In the genomic region with DNA sequence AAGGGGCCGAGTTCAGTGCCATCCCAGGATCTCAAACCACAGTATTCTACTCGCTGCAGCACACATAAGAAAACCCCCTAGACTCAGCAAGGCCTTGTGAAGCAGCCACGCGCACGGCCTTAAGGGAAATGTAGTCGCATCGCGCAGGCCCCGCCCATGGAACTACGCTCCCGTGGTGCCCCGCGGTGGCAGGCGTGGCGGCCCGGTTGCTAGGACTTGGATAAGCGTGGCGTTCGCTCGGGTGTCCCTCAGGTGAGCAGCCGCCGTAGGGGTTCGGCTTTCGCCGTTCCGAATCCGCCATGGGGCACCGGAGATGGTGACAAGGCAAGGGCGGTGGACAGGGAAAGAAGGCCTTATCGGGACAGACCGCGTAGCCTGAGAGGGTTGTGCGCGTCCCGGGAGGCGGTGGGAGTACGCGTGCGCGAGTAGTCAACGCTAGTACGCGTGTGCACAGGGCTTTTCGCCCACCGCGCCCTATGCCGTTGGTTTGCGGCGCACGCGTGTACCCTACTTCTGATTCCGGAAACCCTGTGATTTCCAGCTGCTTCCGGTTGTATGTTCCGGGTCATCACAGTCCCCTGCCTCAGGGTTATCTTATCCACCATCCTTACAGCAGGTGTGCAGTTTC, we compare ENCODE assay signal across 7 mouse cellular contexts. TPM values are rescaled to one million over a fixed set of nuclear protein-coding genes. Genes with fewer than 3 reads are reported as not detected.
DNase-seq lines count a peak whose midpoint lies in the region; ATAC-seq and TF ChIP-seq lines count a peak whose summit lies in the region.

A gene (plus strand): TSS at position 175 of the 628 bp plus-strand sequence.
A gene (plus strand): TSS at position 183 of the 628 bp plus-strand sequence.

- no peaks in the 10 kb centered on the region; the same call in 1 of the 2 replicates for H3K4me1 ChIP-seq in intestine, postnatal 0 days (replicated peaks; ENCODE audit: control insufficient read depth, insufficient read depth, low read length)
- peaks cover 21% of the 10 kb centered on the region for H3K4me1 ChIP-seq in midbrain, embryonic 12.5 days
- peaks cover 37% of the 10 kb centered on the region for H3K4me1 ChIP-seq in small intestine, adult 2 months (ENCODE audit: control insufficient read depth, insufficient read depth, insufficient read length, low read length)

- intact Hi-C loops in left cerebral cortex, postnatal 4 days (cut with DNase I), result no loop called here

- H3K9ac ChIP-seq in intestine, postnatal 0 days (ENCODE audit: low read depth, low read length), result peak within 1 kb of the TSS; percentile 47
- peak within 1 kb of the TSS; percentile 67 for H3K9ac ChIP-seq in midbrain, embryonic 12.5 days (replicated peaks)

- peak within 1 kb of the TSS; percentile 82 for H3K27ac ChIP-seq in intestine, postnatal 0 days (ENCODE audit: low read depth, low read length)
- peak within 1 kb of the TSS; percentile 82 for H3K27ac ChIP-seq in midbrain, embryonic 12.5 days (replicated peaks)
- peak within 1 kb of the TSS; percentile 97 for H3K27ac ChIP-seq in small intestine, adult 2 months (ENCODE audit: insufficient read depth, low read depth, low read length)

- H3K4me2 ChIP-seq in intestine, postnatal 0 days (replicated peaks; ENCODE audit: low read depth), result peak within 1 kb of the TSS; percentile 69
- peak within 1 kb of the TSS; percentile 88 for H3K4me2 ChIP-seq in midbrain, embryonic 12.5 days (replicated peaks)

- no peaks in the 10 kb centered on the region for H3K27me3 ChIP-seq in intestine, postnatal 0 days (replicated peaks; ENCODE audit: control insufficient read depth, insufficient read depth, low read length)
- H3K27me3 ChIP-seq in midbrain, embryonic 12.5 days, result no peaks in the 10 kb centered on the region
- H3K27me3 ChIP-seq in small intestine, adult 2 months (ENCODE audit: control insufficient read depth, insufficient read depth, low read length), result no peaks in the 10 kb centered on the region

- under 1% methylated on average over 54 of the region's 54 CpGs for WGBS in intestine, postnatal 0 days
- WGBS in midbrain, embryonic 12.5 days, result 0% methylated on average over 54 of the region's 54 CpGs
- WGBS in small intestine, adult 2 months, result under 1% methylated on average over 54 of the region's 54 CpGs

- H3K4me3 ChIP-seq in intestine, postnatal 0 days (ENCODE audit: low read depth, low read length), result peak within 1 kb of the TSS; percentile 69
- H3K4me3 ChIP-seq in midbrain, embryonic 12.5 days, result peak within 1 kb of the TSS; percentile 76
- peak within 1 kb of the TSS; percentile 82 for H3K4me3 ChIP-seq in small intestine, adult 2 months (ENCODE audit: low read depth, low read length)

- peaks cover 18% of the 10 kb centered on the region for H3K36me3 ChIP-seq in intestine, postnatal 0 days (ENCODE audit: control insufficient read depth, insufficient read depth)
- peaks cover 18% of the 10 kb centered on the region for H3K36me3 ChIP-seq in midbrain, embryonic 12.5 days
- H3K36me3 ChIP-seq in small intestine, adult 2 months (ENCODE audit: control insufficient read depth, insufficient read depth, low read length), result peaks cover 10% of the 10 kb centered on the region

- H3K9me3 ChIP-seq in intestine, postnatal 0 days (ENCODE audit: control insufficient read depth), result no peaks in the 10 kb centered on the region
- H3K9me3 ChIP-seq in midbrain, embryonic 12.5 days, result no peaks in the 10 kb centered on the region

- peak; percentile 51; the same call in 1 of the 2 replicates for TF ChIP-seq POLR2A in small intestine, adult 2 months (IDR thresholded peaks at IDR 0.05; ENCODE audit: low read depth, low read length)

- no peak for TF ChIP-seq CTCF in intestine, postnatal 0 days (IDR thresholded peaks at IDR 0.05; ENCODE audit: low read depth)
- TF ChIP-seq CTCF in small intestine, adult 2 months (IDR thresholded peaks at IDR 0.05; ENCODE audit: extremely low read depth, insufficient read length, insufficient replicate concordance, low read depth, low read length), result no peak

- peak; percentile 80 for ATAC-seq in intestine, postnatal 0 days
- ATAC-seq in midbrain, embryonic 12.5 days (ENCODE audit: low FRiP score, low read depth), result peak; percentile 95

- peak; percentile 97 for DNase-seq in adrenal gland, adult 2 months
- peak; percentile 87 for DNase-seq in embryo, embryonic 11.5 days (ENCODE audit: low read depth, low spot score)
- peak; percentile 82 to 95 for DNase-seq in gastrocnemius, postnatal 4 days (ENCODE audit: low spot score in 2 of 2)
- peak; percentile 96 for DNase-seq in left cerebral cortex, postnatal 4 days

RNA-seq across cellular contexts. Expression of the first gene that starts in this region (rescaled TPM):
- 10 to 100 TPM; 55.9 to 68.7 TPM for total RNA-seq in adrenal gland, adult 2 months (2021)
- 161 and 190 TPM in 2 replicates for polyA plus RNA-seq in adrenal gland, adult 2 months (2012; rRNA removed)
- total RNA-seq in gastrocnemius, postnatal 4 days (2021), result 10 to 100 TPM; 27.4 to 27.9 TPM
- polyA plus RNA-seq in intestine, postnatal 0 days (2015; fragmentation: Nextera tagmentation; extraction: Ambion mirVana), result 86.5 and 88.5 TPM in 2 replicates
- total RNA-seq in left cerebral cortex, postnatal 4 days (2021), result 10 to 100 TPM; 30.9 to 34.5 TPM
- polyA plus RNA-seq in midbrain, embryonic 12.5 days (2016; fragmentation: Nextera tagmentation; extraction: Ambion mirVana), result 63.1 and 68.4 TPM in 2 replicates
- 84.0 and 130 TPM in 2 replicates for polyA plus RNA-seq in small intestine, adult 2 months (2012; rRNA removed)

RNA-seq across cellular contexts. Expression of the second gene that starts in this region (rescaled TPM):
- total RNA-seq in adrenal gland, adult 2 months (2021), result 1 to 10 TPM; 2.0 to 4.0 TPM
- 31.5 and 33.0 TPM in 2 replicates for polyA plus RNA-seq in adrenal gland, adult 2 months (2012; rRNA removed)
- total RNA-seq in gastrocnemius, postnatal 4 days (2021), result 1 to 10 TPM; 3.0 to 3.2 TPM
- 5.4 and 6.6 TPM in 2 replicates for polyA plus RNA-seq in intestine, postnatal 0 days (2015; fragmentation: Nextera tagmentation; extraction: Ambion mirVana)
- total RNA-seq in left cerebral cortex, postnatal 4 days (2021), result 1 to 10 TPM; 2.9 to 3.6 TPM
- 7.8 and 8.7 TPM in 2 replicates for polyA plus RNA-seq in midbrain, embryonic 12.5 days (2016; fragmentation: Nextera tagmentation; extraction: Ambion mirVana)
- polyA plus RNA-seq in small intestine, adult 2 months (2012; rRNA removed), result 18.2 and 23.9 TPM in 2 replicates

Comparison
In these comparisons a context has a peak if more than half of its experiments do, and no peak if none do; other contexts are left out.
1. Peak in every context shown above with its lines: DNase-seq, ATAC-seq, H3K4me3 ChIP-seq and H3K27ac ChIP-seq.